Mouse (Mus musculus) megakaryocyte-erythroid progenitor cell, adult 5-6 weeks (primary cell): Measurements from ENCODE around the gene Rnls. TPM values are rescaled to one million over a fixed set of nuclear protein-coding genes. Genes with fewer than 3 reads are reported as not detected.
"Not testable (repeated sequence)": the region's sequence is repeated elsewhere in the genome, so short reads cannot be mapped to it uniquely, and the experiment has no call there.

Experiments used
- ATAC-seq: replicated peaks from 2 replicates; pipeline ENCODE4 v1.8.0; 2016; ENCODE audit warnings: mild to moderate bottlenecking, inconsistent platforms; ENCODE audit not compliant: severe bottlenecking, poor library complexity, low FRiP score, low TSS enrichment
- total RNA-seq, 2 experiments: library from RNA; stranded (forward) in 1 of 2; stranded (reverse) in 1 of 2; fragments of 200-1000, 215-1000 nt in 1 of 2; fragments of >200 nt in 1 of 2; fragmentation: Nextera tagmentation in 1 of 2; gene quantifications; 2 replicates each; pipeline ENCODE4 v1.2.3; 2014 to 2017

Rnls gene
- total RNA-seq (2014; fragmentation: Nextera tagmentation) (1.8 TPM in 1 of 2 replicates, not detected in the other), total RNA-seq (2017) (not detected in 2 replicates)

- ATAC-seq = peak; percentile 99
Measured at GRCm38 (mm10) chr19:33391651-33392382, at the start of gene Rnls. Gene Rnls, minus strand, starts transcription at chr19:33392295.

- ATAC-seq = no peak
Measured at GRCm38 (mm10) chr19:33429457-33429856, 37.4 kb upstream of the Rnls start.

DNA sequence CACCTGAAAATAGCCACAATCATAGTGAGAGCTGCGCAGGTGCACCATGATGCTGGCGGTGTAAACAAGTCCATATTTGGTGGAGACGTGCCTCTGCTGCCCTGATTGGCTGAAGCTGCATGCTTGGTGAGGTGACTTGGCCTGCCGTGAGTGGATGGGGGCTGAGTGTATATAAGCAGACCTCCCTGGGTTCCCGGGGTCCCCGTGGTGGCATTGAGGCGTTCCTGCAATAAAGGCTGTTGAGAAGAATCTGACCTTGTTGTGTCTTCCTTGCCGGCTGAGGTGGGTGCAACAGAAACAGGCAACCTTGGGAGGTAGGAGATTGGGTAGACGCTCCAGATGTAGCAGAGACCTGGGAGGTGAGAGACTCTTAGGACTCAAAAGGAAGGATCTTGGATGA, 27.3 kb upstream of the Rnls start:
- not testable (repeated sequence) for ATAC-seq

DNA sequence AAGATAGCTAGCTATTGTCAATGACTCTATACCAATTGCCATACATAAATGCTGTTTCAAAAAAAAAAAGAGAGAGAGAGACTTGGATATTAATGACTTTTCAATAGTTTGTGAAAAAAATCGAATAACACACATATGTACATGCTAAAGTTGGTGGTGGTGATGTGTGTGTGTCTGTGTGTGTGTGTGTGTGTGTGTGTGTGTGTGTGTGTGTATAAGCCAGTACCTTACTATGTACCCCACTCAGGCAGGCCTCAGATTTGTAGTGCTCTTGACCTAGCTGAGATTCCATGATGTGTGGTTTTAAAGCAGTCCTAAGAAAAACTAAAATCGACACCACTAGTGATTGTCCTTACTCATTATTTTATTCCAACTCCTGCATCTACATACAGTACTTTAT, 11.3 kb downstream of the Rnls start:
- no peak for ATAC-seq

GRCm38 (mm10) chr19:33380386-33380785, 11.7 kb downstream of the Rnls start:
- peak; percentile 55 for ATAC-seq

DNA sequence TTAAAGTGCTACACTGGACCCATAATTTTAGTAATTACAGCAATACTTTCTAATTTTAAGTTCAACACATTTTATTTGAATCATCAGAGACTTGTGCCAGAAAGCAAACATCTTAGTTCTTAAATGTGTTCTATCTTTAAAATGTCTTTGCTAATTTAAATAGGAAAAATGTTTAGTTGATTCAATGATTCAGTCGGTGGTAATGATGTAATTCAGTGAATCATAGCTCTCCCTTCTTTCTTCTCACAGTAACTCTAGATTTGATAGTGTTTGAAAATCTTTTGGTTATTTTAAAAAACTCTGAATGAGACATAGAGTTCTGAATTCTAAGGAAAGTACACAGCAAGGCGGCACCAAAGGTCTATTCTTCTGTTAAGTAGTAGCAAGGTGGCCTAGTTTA, 23.3 kb downstream of the Rnls start:
- ATAC-seq = no peak

GRCm38 (mm10) chr19:33366661-33367060, 25.4 kb downstream of the Rnls start:
- ATAC-seq = peak; percentile 86

DNA sequence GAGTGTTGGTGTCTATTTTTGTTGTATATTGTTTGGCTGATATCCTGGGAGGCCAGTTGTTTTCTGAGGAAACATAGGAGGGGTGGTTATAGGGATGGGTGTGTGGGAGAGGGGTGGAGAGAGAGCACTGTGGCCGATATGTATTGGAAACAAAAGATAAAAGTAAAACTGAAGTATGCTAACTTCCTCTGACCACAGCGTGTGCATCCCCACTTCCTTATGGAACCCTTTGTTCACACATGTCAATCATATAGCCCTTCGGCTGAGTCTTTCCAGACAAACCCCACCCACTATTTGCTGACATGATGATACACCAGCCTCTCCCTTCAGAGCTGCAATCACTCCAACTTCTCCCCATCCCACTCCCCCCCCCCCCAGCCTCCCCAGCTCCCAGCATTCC, 35.1 kb downstream of the Rnls start:
- ATAC-seq = no peak

DNA sequence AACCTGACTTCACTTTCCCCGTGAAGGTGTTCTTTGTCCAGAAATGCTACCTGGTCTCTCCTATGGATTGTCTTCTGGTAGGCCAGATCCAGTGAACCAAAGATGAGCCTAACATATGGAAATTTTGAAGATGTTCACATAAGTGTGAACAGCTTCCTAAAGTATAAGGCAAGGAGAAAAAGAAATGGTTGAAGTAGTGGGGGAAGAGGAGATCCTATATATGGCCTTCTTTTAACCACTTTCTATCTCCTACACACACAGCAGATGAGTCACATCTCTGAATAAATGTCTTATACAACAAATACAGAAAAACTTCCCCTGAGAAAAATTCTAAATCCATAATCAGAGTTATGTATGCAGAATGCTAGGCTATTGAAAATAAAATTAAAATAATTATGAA, 52.0 kb downstream of the Rnls start:
- no peak for ATAC-seq

GRCm38 (mm10) chr19:33326706-33327641, 65.1 kb downstream of the Rnls start:
- no peak for ATAC-seq

- no peak for ATAC-seq
Measured at GRCm38 (mm10) chr19:33318785-33319184, 73.3 kb downstream of the Rnls start.

DNA sequence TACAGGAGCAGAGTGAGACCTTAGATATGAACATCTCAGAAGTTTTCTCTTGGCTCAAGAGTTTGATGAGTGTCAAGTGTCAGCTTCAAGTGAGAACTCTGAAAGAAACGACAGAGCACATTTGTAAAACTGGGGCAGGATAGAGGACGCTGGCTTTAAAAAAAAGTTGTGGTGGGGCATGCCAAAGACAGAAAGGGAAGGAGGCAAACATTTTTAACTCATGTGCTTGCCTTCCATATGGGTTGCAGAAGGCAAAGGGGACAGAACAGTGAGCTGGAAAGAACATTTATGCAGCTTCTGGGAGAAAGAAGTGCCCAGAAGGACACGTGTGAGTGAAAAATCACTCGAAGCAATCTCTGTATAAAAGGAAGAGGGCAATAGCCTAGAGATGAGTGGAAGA, 75.0 kb downstream of the Rnls start:
- no peak for ATAC-seq

DNA sequence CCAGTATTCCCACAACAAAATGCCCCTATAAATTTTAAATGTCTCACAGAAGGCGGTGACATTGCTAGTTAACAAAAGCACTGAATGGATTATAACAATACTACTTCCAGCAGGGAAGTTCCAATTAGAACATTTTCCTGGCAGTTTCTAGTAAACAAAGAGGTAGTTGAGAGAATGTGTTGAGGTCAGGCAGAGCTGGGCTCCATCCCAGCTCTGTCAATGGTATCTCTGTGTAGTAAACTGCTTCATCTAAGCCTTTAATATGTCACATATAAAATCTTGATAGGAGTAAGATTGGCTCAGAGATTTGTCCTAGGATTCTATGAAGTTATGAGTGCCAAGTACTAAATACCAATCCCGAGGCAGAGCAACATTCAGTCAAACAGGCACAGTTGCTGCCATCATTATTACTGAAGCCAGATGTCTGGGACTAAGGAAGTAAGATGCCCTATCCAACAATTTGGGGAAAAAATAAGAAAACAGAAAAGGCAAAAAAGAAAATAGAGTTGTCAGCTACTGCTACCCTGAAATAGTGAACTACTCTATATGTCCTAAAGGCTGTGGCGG, 92.3 kb downstream of the Rnls start:
- ATAC-seq = no peak

GRCm38 (mm10) chr19:33296338-33296737, 95.8 kb downstream of the Rnls start:
- ATAC-seq = no peak

- no peak for ATAC-seq
Measured at GRCm38 (mm10) chr19:33282985-33283384, 109.1 kb downstream of the Rnls start.

DNA sequence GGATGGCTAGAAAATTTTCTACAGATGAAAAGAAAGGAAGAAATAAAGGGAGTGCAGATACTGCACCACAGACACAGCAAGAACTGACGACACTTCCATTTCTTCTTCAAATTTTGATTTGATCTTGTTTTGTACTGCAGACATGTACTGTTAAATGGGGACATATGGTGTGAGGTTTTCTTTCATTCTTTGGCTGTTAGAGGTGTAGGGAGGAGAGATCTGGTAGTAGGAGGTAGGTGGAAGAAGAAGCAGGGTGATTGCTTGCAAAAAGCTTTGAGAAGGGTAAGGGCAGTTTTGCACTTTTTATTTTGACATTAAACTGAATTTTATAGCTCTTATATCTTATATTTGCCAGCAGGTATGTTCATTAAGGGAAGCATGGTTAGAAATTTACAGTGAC, 115.7 kb downstream of the Rnls start:
- no peak for ATAC-seq

GRCm38 (mm10) chr19:33273676-33274075, 118.4 kb downstream of the Rnls start:
- ATAC-seq = no peak

DNA sequence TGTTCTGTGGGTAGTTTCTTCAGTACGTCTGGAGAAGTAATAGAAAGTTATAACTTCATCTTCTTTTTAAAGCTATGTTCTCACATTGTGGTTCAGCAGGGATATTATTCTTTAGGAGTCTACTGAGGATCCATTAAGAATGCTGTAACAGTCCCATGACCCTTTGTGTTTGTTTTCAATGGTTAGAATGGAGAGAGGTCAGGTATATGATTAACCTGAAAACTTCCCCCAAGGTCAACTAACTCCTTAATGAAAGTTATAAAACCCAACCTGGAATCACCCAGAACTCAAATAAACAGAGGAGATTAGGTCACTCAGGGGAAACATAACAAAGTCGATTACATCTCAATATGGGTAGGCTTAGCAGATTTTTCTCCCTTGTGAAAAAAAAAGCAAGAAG, 120.5 kb downstream of the Rnls start:
- ATAC-seq = no peak

DNA sequence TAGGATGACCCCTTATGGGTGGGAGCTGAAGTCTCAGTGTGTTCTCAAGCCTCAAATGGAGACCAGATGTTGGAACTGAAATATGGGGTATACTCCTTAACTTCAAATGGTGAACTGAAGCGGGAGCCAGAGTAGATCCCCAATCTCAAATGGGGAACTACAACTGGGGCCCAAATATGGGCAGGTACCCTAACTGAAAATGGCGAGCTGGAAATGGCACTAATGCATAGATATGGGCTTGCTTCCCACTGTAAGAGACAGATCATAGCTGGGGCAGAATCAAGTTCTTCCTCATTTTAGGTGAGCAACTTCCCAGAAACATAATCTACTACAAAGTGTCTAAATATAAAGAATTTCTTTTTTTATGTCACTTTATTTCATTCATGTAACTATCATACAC, 121.9 kb downstream of the Rnls start:
- ATAC-seq = no peak

- no peak for ATAC-seq
Measured at GRCm38 (mm10) chr19:33268044-33268443, 124.1 kb downstream of the Rnls start.
